Mouse (Mus musculus) erythroblast, embryonic 14.5 days (primary cell): Measurements from ENCODE around the gene Cenpx.

Experiments
- GATA1 ChIP-seq: IDR thresholded peaks from 2 replicates; pipeline ENCODE4 v1.6.1; 2012; ENCODE audit warnings: low read length, inconsistent platforms, mixed read lengths
- TAL1 ChIP-seq: IDR thresholded peaks from 3 replicates; pipeline ENCODE4 v1.6.1; 2012; ENCODE audit warnings: low read length, inconsistent platforms, mixed read lengths

DNA sequence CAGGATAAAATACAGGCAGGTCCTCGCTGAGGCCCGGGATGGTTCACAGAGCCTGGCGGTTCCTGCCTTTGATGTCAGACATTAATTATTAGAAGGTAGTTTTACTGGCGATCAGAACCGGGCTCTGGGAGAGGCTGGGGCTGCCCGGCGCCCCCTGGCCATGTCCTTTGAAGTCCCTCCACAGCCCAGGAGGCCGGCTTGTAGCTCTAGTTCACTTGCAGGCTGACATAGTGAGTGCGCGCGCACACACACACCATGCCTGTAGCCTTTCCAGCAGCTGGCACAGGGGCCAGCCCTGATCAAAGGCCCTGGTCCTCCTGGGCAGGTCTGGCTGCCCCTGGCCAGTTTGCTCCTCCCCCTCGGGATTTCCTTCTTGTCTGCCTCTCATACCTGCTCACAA lies 17.9 kb downstream of the Cenpx start:
- TF ChIP-seq GATA1, result no peak
- no peak for TF ChIP-seq TAL1
